ENCODE assay signal across 21 mouse cellular contexts in genomic region chr1:21094644-21095215, GRCm38 (mm10). TPM values are rescaled to one million over a fixed set of nuclear protein-coding genes. Genes with fewer than 3 reads are reported as not detected.
DNase-seq lines count a peak whose midpoint lies in the region; ATAC-seq and TF ChIP-seq lines count a peak whose summit lies in the region.
"Had no signal": no experiment of that assay in that cellular context is flagged by ENCODE, and none has a peak within 500 bp of the region (broad histone marks: within the 10 kb centered on the region; RNA-seq: fewer than 3 reads in every experiment).

No protein-coding gene starts in this region.

- H3K27ac ChIP-seq in liver, embryonic 12.5 days: no peak overlapping the region
- H3K27ac ChIP-seq in liver, postnatal 0 days (ENCODE audit: low read depth): no peak overlapping the region
- no peak overlapping the region for H3K27ac ChIP-seq in liver, embryonic 13.5 days
- H3K27ac ChIP-seq in small intestine, adult 2 months (ENCODE audit: insufficient read depth, low read depth, low read length): 0 out of 2 replicates have a peak overlapping the region, but pooled peaks have one; percentile 27
- no peak overlapping the region for H3K27ac ChIP-seq in forebrain, embryonic 14.5 days (ENCODE audit: low read depth, low read length)
- H3K27ac ChIP-seq in hindbrain, embryonic 10.5 days: no peak overlapping the region
- H3K27ac ChIP-seq: gastrocnemius, adult 2 months; heart, embryonic 13.5 days; hindbrain, embryonic 15.5 days; intestine, embryonic 15.5 days; liver, embryonic 14.5 days; lung, embryonic 15.5 days; midbrain, embryonic 12.5 days had no signal

- H3K27me3 ChIP-seq in liver, embryonic 12.5 days (replicated peaks): no peaks in the 10 kb centered on the region
- no peaks in the 10 kb centered on the region for H3K27me3 ChIP-seq in liver, postnatal 0 days (ENCODE audit: insufficient read depth, low read length)
- peaks cover 12% of the 10 kb centered on the region for H3K27me3 ChIP-seq in G1E (ENCODE audit: insufficient read depth, low read length)
- no peaks in the 10 kb centered on the region for H3K27me3 ChIP-seq in liver, embryonic 13.5 days
- H3K27me3 ChIP-seq in small intestine, adult 2 months (ENCODE audit: control insufficient read depth, insufficient read depth, low read length): no peaks in the 10 kb centered on the region
- H3K27me3 ChIP-seq in forebrain, embryonic 14.5 days (replicated peaks; ENCODE audit: control insufficient read depth, insufficient read depth, low read length): no peaks in the 10 kb centered on the region
- H3K27me3 ChIP-seq in hindbrain, embryonic 10.5 days (ENCODE audit: insufficient read depth, poor library complexity, severe bottlenecking): no peaks in the 10 kb centered on the region
- H3K27me3 ChIP-seq: heart, embryonic 13.5 days; hindbrain, embryonic 15.5 days; intestine, embryonic 15.5 days; lung, embryonic 15.5 days; midbrain, embryonic 12.5 days had no signal

- no peak for TF ChIP-seq EP300 in liver, postnatal 0 days (IDR thresholded peaks at IDR 0.05; ENCODE audit: low read depth)

- H3K4me2 ChIP-seq in liver, embryonic 12.5 days: no peak overlapping the region
- H3K4me2 ChIP-seq in liver, postnatal 0 days (ENCODE audit: low read depth, low read length): no peak overlapping the region; the same call in 1 of the 2 replicates
- no peak overlapping the region for H3K4me2 ChIP-seq in liver, embryonic 13.5 days
- no peak overlapping the region for H3K4me2 ChIP-seq in forebrain, embryonic 14.5 days (ENCODE audit: low read length)
- H3K4me2 ChIP-seq: heart, embryonic 13.5 days; hindbrain, embryonic 15.5 days; intestine, embryonic 15.5 days; lung, embryonic 15.5 days; midbrain, embryonic 12.5 days had no signal

- peak; percentile 57 for ATAC-seq in liver, embryonic 12.5 days
- ATAC-seq in liver, postnatal 0 days: no peak
- ATAC-seq in G1E (ENCODE audit: extremely low read depth, insufficient number of reproducible peaks, low FRiP score, poor library complexity, severe bottlenecking): peak; percentile 67
- peak; percentile 20; the same call in 1 of the 2 replicates for ATAC-seq in liver, embryonic 13.5 days (ENCODE audit: low read depth)
- no peak for ATAC-seq in forebrain, embryonic 14.5 days
- ATAC-seq: intestine, embryonic 15.5 days had no signal

- H3K9me3 ChIP-seq in liver, embryonic 12.5 days (replicated peaks): no peaks in the 10 kb centered on the region
- H3K9me3 ChIP-seq in liver, postnatal 0 days (ENCODE audit: low read length): no peaks in the 10 kb centered on the region
- no peaks in the 10 kb centered on the region for H3K9me3 ChIP-seq in G1E (replicated peaks)
- H3K9me3 ChIP-seq in liver, embryonic 13.5 days (replicated peaks): no peaks in the 10 kb centered on the region
- H3K9me3 ChIP-seq in forebrain, embryonic 14.5 days (replicated peaks; ENCODE audit: control insufficient read depth, low read length): no peaks in the 10 kb centered on the region
- no peaks in the 10 kb centered on the region for H3K9me3 ChIP-seq in hindbrain, embryonic 10.5 days
- H3K9me3 ChIP-seq: heart, embryonic 13.5 days; hindbrain, embryonic 15.5 days; intestine, embryonic 15.5 days; lung, embryonic 15.5 days; midbrain, embryonic 12.5 days had no signal

- DNase-seq in liver, postnatal 0 days: no peak
- no peak for DNase-seq in G1E (ENCODE audit: low spot score)
- DNase-seq in liver, embryonic 13.5 days: no peak
- DNase-seq in forebrain, embryonic 14.5 days (ENCODE audit: low spot score): no peak
- no peak for DNase-seq in hindbrain, embryonic 10.5 days (ENCODE audit: low spot score)
- DNase-seq: cerebellum, adult 11 months; cerebellum, adult 9-11 months; gastrocnemius, adult 2 months; heart, postnatal 14 days; kidney, adult 8-10 months; kidney, postnatal 14 days; lung, postnatal 36 days; thymus, adult 18-20 months had no signal

- no peak overlapping the region for H3K9ac ChIP-seq in liver, embryonic 12.5 days
- H3K9ac ChIP-seq in liver, postnatal 0 days (replicated peaks): no peak overlapping the region
- no peak overlapping the region for H3K9ac ChIP-seq in liver, embryonic 13.5 days
- no peak overlapping the region for H3K9ac ChIP-seq in forebrain, embryonic 14.5 days (ENCODE audit: low read length)
- H3K9ac ChIP-seq: heart, embryonic 13.5 days; hindbrain, embryonic 15.5 days; intestine, embryonic 15.5 days; liver, embryonic 14.5 days; lung, embryonic 15.5 days; midbrain, embryonic 12.5 days had no signal

- no peaks in the 10 kb centered on the region for H3K36me3 ChIP-seq in liver, embryonic 12.5 days
- no peaks in the 10 kb centered on the region for H3K36me3 ChIP-seq in liver, postnatal 0 days (replicated peaks; ENCODE audit: insufficient read depth, low read length)
- H3K36me3 ChIP-seq in G1E (replicated peaks): no peaks in the 10 kb centered on the region
- H3K36me3 ChIP-seq in liver, embryonic 13.5 days: no peaks in the 10 kb centered on the region
- no peaks in the 10 kb centered on the region for H3K36me3 ChIP-seq in small intestine, adult 2 months (ENCODE audit: control insufficient read depth, insufficient read depth, low read length)
- H3K36me3 ChIP-seq in forebrain, embryonic 14.5 days (ENCODE audit: control insufficient read depth, insufficient read depth, low read length): no peaks in the 10 kb centered on the region
- H3K36me3 ChIP-seq in hindbrain, embryonic 10.5 days: no peaks in the 10 kb centered on the region
- H3K36me3 ChIP-seq: heart, embryonic 13.5 days; hindbrain, embryonic 15.5 days; intestine, embryonic 15.5 days; lung, embryonic 15.5 days; midbrain, embryonic 12.5 days had no signal

- 14% methylated on average over 4 of the region's 4 CpGs for WGBS in liver, embryonic 12.5 days (ENCODE audit: insufficient replicate concordance)
- WGBS in liver, postnatal 0 days (ENCODE audit: insufficient replicate concordance): 29% methylated on average over 4 of the region's 4 CpGs
- WGBS in liver, embryonic 13.5 days (ENCODE audit: insufficient replicate concordance): 11% methylated on average over 4 of the region's 4 CpGs
- WGBS in small intestine, adult 2 months: 59% methylated on average over 4 of the region's 4 CpGs
- WGBS in forebrain, embryonic 14.5 days: 80% methylated on average over 4 of the region's 4 CpGs
- WGBS in hindbrain, embryonic 10.5 days: 77% methylated on average over 4 of the region's 4 CpGs

- H3K4me1 ChIP-seq in liver, embryonic 12.5 days: peaks cover 4% of the 10 kb centered on the region
- no peaks in the 10 kb centered on the region; the same call in 1 of the 2 replicates for H3K4me1 ChIP-seq in liver, postnatal 0 days (ENCODE audit: insufficient read depth)
- H3K4me1 ChIP-seq in G1E (ENCODE audit: insufficient read depth, low read depth, low read length): peaks cover 51% of the 10 kb centered on the region
- peaks cover 15% of the 10 kb centered on the region for H3K4me1 ChIP-seq in liver, embryonic 13.5 days (replicated peaks)
- H3K4me1 ChIP-seq in small intestine, adult 2 months (ENCODE audit: control insufficient read depth, insufficient read depth, insufficient read length, low read length): no peaks in the 10 kb centered on the region
- no peaks in the 10 kb centered on the region for H3K4me1 ChIP-seq in forebrain, embryonic 14.5 days (ENCODE audit: control insufficient read depth, insufficient read depth, low read length)
- H3K4me1 ChIP-seq in hindbrain, embryonic 10.5 days (replicated peaks): no peaks in the 10 kb centered on the region
- H3K4me1 ChIP-seq: hindbrain, embryonic 15.5 days; intestine, embryonic 15.5 days; midbrain, embryonic 12.5 days had no signal

- no peak for TF ChIP-seq POLR2A in small intestine, adult 2 months (IDR thresholded peaks at IDR 0.05; ENCODE audit: low read depth, low read length)

- no peak overlapping the region for H3K4me3 ChIP-seq in liver, embryonic 12.5 days
- no peak overlapping the region for H3K4me3 ChIP-seq in liver, postnatal 0 days (ENCODE audit: low read depth, low read length)
- no peak overlapping the region for H3K4me3 ChIP-seq in G1E (ENCODE audit: low read depth, low read length)
- no peak overlapping the region for H3K4me3 ChIP-seq in liver, embryonic 13.5 days (replicated peaks)
- H3K4me3 ChIP-seq in small intestine, adult 2 months (ENCODE audit: low read depth, low read length): no peak overlapping the region
- no peak overlapping the region for H3K4me3 ChIP-seq in forebrain, embryonic 14.5 days (ENCODE audit: low read depth, low read length)
- no peak overlapping the region for H3K4me3 ChIP-seq in hindbrain, embryonic 10.5 days
- H3K4me3 ChIP-seq: gastrocnemius, adult 2 months; heart, embryonic 13.5 days; hindbrain, embryonic 15.5 days; intestine, embryonic 15.5 days; lung, embryonic 15.5 days; midbrain, embryonic 12.5 days had no signal

- no peak for TF ChIP-seq CTCF in liver, postnatal 0 days (IDR thresholded peaks at IDR 0.05; ENCODE audit: low read depth)
- no peak for TF ChIP-seq CTCF in G1E (IDR thresholded peaks at IDR 0.05; ENCODE audit: low read depth, low read length)
- no peak for TF ChIP-seq CTCF in small intestine, adult 2 months (IDR thresholded peaks at IDR 0.05; ENCODE audit: extremely low read depth, insufficient read length, insufficient replicate concordance, low read depth, low read length)

RNA-seq across cellular contexts. Expression of gene Tram2, which starts 15.7 kb away (rescaled TPM):
- 1.6 and 1.7 TPM in 2 replicates for polyA plus RNA-seq in liver, embryonic 12.5 days (2016; fragmentation: Nextera tagmentation; extraction: Ambion mirVana)
- 5.5 and 6.5 TPM in 2 replicates for polyA plus RNA-seq in liver, postnatal 0 days (2015; fragmentation: Nextera tagmentation; extraction: Ambion mirVana)
- total RNA-seq in G1E (2014; fragmentation: Nextera tagmentation) (2.1 and 3.2 TPM in 2 replicates), G1E (2017) (0.76 and 0.87 TPM in 2 replicates)
- 0.33 and 0.51 TPM in 2 replicates for polyA plus RNA-seq in G1E (2012)
- 1.2 and 1.3 TPM in 2 replicates for polyA plus RNA-seq in liver, embryonic 13.5 days (2015; fragmentation: Nextera tagmentation; extraction: Ambion mirVana)
- polyA plus RNA-seq in small intestine, adult 2 months (2012; rRNA removed): 2.5 and 7.9 TPM in 2 replicates
- 2.2 and 2.3 TPM in 2 replicates for polyA plus RNA-seq in forebrain, embryonic 14.5 days (2014; fragmentation: Nextera tagmentation; extraction: Ambion mirVana)
- polyA plus RNA-seq in hindbrain, embryonic 10.5 days (2016; fragmentation: Nextera tagmentation; extraction: Ambion mirVana): 5.0 and 6.3 TPM in 2 replicates

Comparison
In these comparisons a context has a peak if more than half of its experiments do, and no peak if none do; other contexts are left out.
1. ATAC-seq: peak in liver, embryonic 12.5 days (single experiment), G1E (single experiment) and liver, embryonic 13.5 days (single experiment); none in liver, postnatal 0 days (single experiment) and forebrain, embryonic 14.5 days (single experiment).